19 mouse cellular contexts compared by ENCODE assay signal in the genomic region with DNA sequence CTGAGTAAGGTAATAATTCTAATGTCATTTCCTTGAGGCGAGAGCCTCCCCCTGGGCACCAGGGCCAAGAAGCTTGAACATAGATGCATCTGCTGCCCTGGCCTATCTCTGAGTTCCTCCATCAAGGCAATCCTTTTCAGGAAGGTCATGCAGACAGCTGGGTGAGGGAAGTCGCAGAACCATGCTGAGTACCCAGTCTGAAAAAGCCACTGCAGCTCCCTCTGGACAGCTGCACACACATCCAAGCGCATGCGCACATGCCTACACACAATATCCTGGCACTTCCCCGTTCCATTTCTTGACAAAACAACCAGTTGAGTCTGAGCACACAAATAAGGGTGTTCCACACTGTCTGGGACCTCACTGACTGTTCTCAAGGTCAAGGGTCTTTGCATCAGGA. TPM values are rescaled to one million over a fixed set of nuclear protein-coding genes. Genes with fewer than 3 reads are reported as not detected.
DNase-seq lines count a peak whose midpoint lies in the region; ATAC-seq and TF ChIP-seq lines count a peak whose summit lies in the region.
"Had no signal": no experiment of that assay in that cellular context is flagged by ENCODE, and none has a peak within 500 bp of the region (broad histone marks: within the 10 kb centered on the region; RNA-seq: fewer than 3 reads in every experiment).

No protein-coding gene starts in this region.

- H3K4me2 ChIP-seq in heart, embryonic 11.5 days = no peak overlapping the region
- no peak overlapping the region for H3K4me2 ChIP-seq in liver, postnatal 0 days (ENCODE audit: low read depth, low read length)
- no peak overlapping the region for H3K4me2 ChIP-seq in liver, embryonic 12.5 days
- H3K4me2 ChIP-seq: embryonic facial prominence, embryonic 13.5 days; forebrain, embryonic 12.5 days; heart, embryonic 13.5 days; hindbrain, embryonic 12.5 days had no signal

- TF ChIP-seq EP300 in liver, postnatal 0 days (IDR thresholded peaks at IDR 0.05; ENCODE audit: low read depth) = no peak

- WGBS in heart, embryonic 11.5 days (ENCODE audit: insufficient replicate concordance) = 81% methylated on average over 5 of the region's 5 CpGs
- WGBS in liver, postnatal 0 days (ENCODE audit: insufficient replicate concordance) = 79% methylated on average over 5 of the region's 5 CpGs
- 78% methylated on average over 5 of the region's 5 CpGs for WGBS in liver, embryonic 12.5 days (ENCODE audit: insufficient replicate concordance)

- no peaks in the 10 kb centered on the region; the same call in 1 of the 2 replicates for H3K4me1 ChIP-seq in heart, embryonic 11.5 days (ENCODE audit: control insufficient read depth, insufficient read depth, low read length)
- peaks cover 21% of the 10 kb centered on the region for H3K4me1 ChIP-seq in liver, postnatal 0 days (ENCODE audit: insufficient read depth)
- H3K4me1 ChIP-seq in liver, embryonic 12.5 days = 0 out of 2 replicates have a peak, but pooled peaks cover 5% of the 10 kb centered on the region
- H3K4me1 ChIP-seq: embryonic facial prominence, embryonic 13.5 days; hindbrain, embryonic 12.5 days had no signal

- no peak overlapping the region for H3K9ac ChIP-seq in heart, embryonic 11.5 days (ENCODE audit: low read depth, low read length)
- H3K9ac ChIP-seq in liver, postnatal 0 days (replicated peaks) = no peak overlapping the region
- no peak overlapping the region for H3K9ac ChIP-seq in liver, embryonic 12.5 days
- H3K9ac ChIP-seq: embryonic facial prominence, embryonic 13.5 days; forebrain, embryonic 12.5 days; heart, embryonic 13.5 days; hindbrain, embryonic 12.5 days had no signal

- no peaks in the 10 kb centered on the region for H3K36me3 ChIP-seq in heart, embryonic 11.5 days (ENCODE audit: control insufficient read depth, insufficient read depth, low read length)
- 0 out of 2 replicates have a peak, but pooled peaks cover 6% of the 10 kb centered on the region for H3K36me3 ChIP-seq in liver, postnatal 0 days (replicated peaks; ENCODE audit: insufficient read depth, low read length)
- no peaks in the 10 kb centered on the region for H3K36me3 ChIP-seq in liver, embryonic 12.5 days
- H3K36me3 ChIP-seq: embryonic facial prominence, embryonic 13.5 days; forebrain, embryonic 12.5 days; heart, embryonic 13.5 days; hindbrain, embryonic 12.5 days had no signal

- no peak for ATAC-seq in heart, embryonic 11.5 days (replicated peaks; ENCODE audit: insufficient number of reproducible peaks, low FRiP score, low TSS enrichment)
- ATAC-seq in liver, postnatal 0 days = 0 out of 2 replicates have a peak, but pooled peaks have one; percentile 2
- ATAC-seq in liver, embryonic 12.5 days = no peak
- ATAC-seq: forebrain, embryonic 16.5 days; hindbrain, embryonic 16.5 days; inflammation-experienced regulatory T-cells, adult 6 months had no signal

- DNase-seq in heart, adult 18-20 months = peak; percentile 25 to 65
- no peak for DNase-seq in liver, postnatal 0 days
- DNase-seq in skeletal muscle tissue, adult 2 months (ENCODE audit: low read depth, low spot score) = peak; percentile 42
- DNase-seq in cerebellum, postnatal 36 days = no peak
- DNase-seq: adrenal gland, adult 2 months; adrenal gland, postnatal 25 days; cerebellum, adult 11 months; cerebellum, adult 9-10 months; cerebellum, postnatal 25 days; heart, postnatal 4 days had no signal

- H3K27me3 ChIP-seq in heart, embryonic 11.5 days (ENCODE audit: control insufficient read depth, insufficient read depth, low read length) = peaks cover 2% of the 10 kb centered on the region; the same call in 1 of the 2 replicates
- H3K27me3 ChIP-seq in liver, postnatal 0 days (ENCODE audit: insufficient read depth, low read length) = no peaks in the 10 kb centered on the region
- no peaks in the 10 kb centered on the region for H3K27me3 ChIP-seq in liver, embryonic 12.5 days (replicated peaks)
- H3K27me3 ChIP-seq: embryonic facial prominence, embryonic 13.5 days; forebrain, embryonic 12.5 days; heart, embryonic 13.5 days; hindbrain, embryonic 12.5 days had no signal

- TF ChIP-seq CTCF in liver, postnatal 0 days (IDR thresholded peaks at IDR 0.05; ENCODE audit: low read depth) = no peak

- no peaks in the 10 kb centered on the region for H3K9me3 ChIP-seq in heart, embryonic 11.5 days (replicated peaks; ENCODE audit: control insufficient read depth, low read length)
- no peaks in the 10 kb centered on the region for H3K9me3 ChIP-seq in liver, postnatal 0 days (ENCODE audit: low read length)
- no peaks in the 10 kb centered on the region for H3K9me3 ChIP-seq in liver, embryonic 12.5 days (replicated peaks)
- H3K9me3 ChIP-seq: embryonic facial prominence, embryonic 13.5 days; forebrain, embryonic 12.5 days; heart, embryonic 13.5 days; hindbrain, embryonic 12.5 days had no signal

- no peak overlapping the region for H3K4me3 ChIP-seq in heart, embryonic 11.5 days (ENCODE audit: low read depth, low read length)
- no peak overlapping the region for H3K4me3 ChIP-seq in liver, postnatal 0 days (ENCODE audit: low read depth, low read length)
- H3K4me3 ChIP-seq in liver, embryonic 12.5 days = no peak overlapping the region
- H3K4me3 ChIP-seq: embryonic facial prominence, embryonic 13.5 days; forebrain, embryonic 12.5 days; heart, embryonic 13.5 days; hindbrain, embryonic 12.5 days had no signal

- H3K27ac ChIP-seq in heart, embryonic 11.5 days (ENCODE audit: low read depth, low read length) = no peak overlapping the region
- 0 out of 2 replicates have a peak overlapping the region, but pooled peaks have one; percentile 18 for H3K27ac ChIP-seq in liver, postnatal 0 days (ENCODE audit: low read depth)
- no peak overlapping the region for H3K27ac ChIP-seq in liver, embryonic 12.5 days
- H3K27ac ChIP-seq: embryonic facial prominence, embryonic 13.5 days; forebrain, embryonic 12.5 days; heart, embryonic 13.5 days; hindbrain, embryonic 12.5 days had no signal

RNA-seq across cellular contexts. Expression of gene Tnfrsf1b, which starts 14.9 kb away (rescaled TPM):
- total RNA-seq in heart, adult 18-20 months (2021) = 1 to 10 TPM; 6.5 to 6.6 TPM
- polyA plus RNA-seq in heart, embryonic 11.5 days (2014; fragmentation: Nextera tagmentation; extraction: Ambion mirVana) = 2.3 and 3.8 TPM in 2 replicates
- 7.2 and 9.4 TPM in 2 replicates for polyA plus RNA-seq in liver, postnatal 0 days (2015; fragmentation: Nextera tagmentation; extraction: Ambion mirVana)
- polyA plus RNA-seq in liver, embryonic 12.5 days (2016; fragmentation: Nextera tagmentation; extraction: Ambion mirVana) = 4.9 TPM in 2 replicates

RNA-seq across cellular contexts. Expression of gene Vps13d, which starts 36.9 kb away (rescaled TPM):
- total RNA-seq in heart, adult 18-20 months (2021) = 10 to 100 TPM; 75.5 to 76.4 TPM
- 10.5 and 12.0 TPM in 2 replicates for polyA plus RNA-seq in heart, embryonic 11.5 days (2014; fragmentation: Nextera tagmentation; extraction: Ambion mirVana)
- 6.6 and 7.0 TPM in 2 replicates for polyA plus RNA-seq in liver, postnatal 0 days (2015; fragmentation: Nextera tagmentation; extraction: Ambion mirVana)
- polyA plus RNA-seq in liver, embryonic 12.5 days (2016; fragmentation: Nextera tagmentation; extraction: Ambion mirVana) = 3.5 and 3.9 TPM in 2 replicates

Comparison
In these comparisons a context has a peak if more than half of its experiments do, and no peak if none do; other contexts are left out.
1. DNase-seq: peak in heart, adult 18-20 months (2 of 2) and skeletal muscle tissue, adult 2 months (single experiment); none in liver, postnatal 0 days (single experiment) and cerebellum, postnatal 36 days (0 of 2).